Mouse (Mus musculus) heart, adult 2 months (tissue): ENCODE data around the gene Cerk.

Experiments
- CTCF ChIP-seq: fragments of 200-600 bp; IDR thresholded peaks from 2 replicates; pipeline ENCODE4 v1.8.1; 2022; ENCODE audit warnings: antibody characterized with exemption, mild to moderate bottlenecking, moderate library complexity
- EP300 ChIP-seq: fragments of 200-500 bp; IDR thresholded peaks from 2 replicates; pipeline ENCODE4 v1.6.1; 2011; ENCODE audit warnings: low read depth, low read length, control low read depth; ENCODE audit not compliant: insufficient read depth
- POLR2A ChIP-seq: fragments of 200-500 bp; IDR thresholded peaks from 2 replicates; pipeline ENCODE4 v1.6.1; 2011; ENCODE audit warnings: mild to moderate bottlenecking, low read depth, low read length, control low read depth; ENCODE audit not compliant: insufficient read depth

- TF ChIP-seq CTCF (no peak), POLR2A (no peak), EP300 (no peak)
These were observed 43.1 kb upstream of the Cerk start for GRCm38 (mm10) chr15:86229088-86229487.
